Mouse (Mus musculus) ES-E14 (cell line): ENCODE results near the gene B230104I21Rik.

Experiments used
- MAFK ChIP-seq: IDR thresholded peaks from 2 replicates; pipeline ENCODE4 v1.6.1; 2014; ENCODE audit warnings: mild to moderate bottlenecking, low read depth, low read length, inconsistent platforms; ENCODE audit not compliant: insufficient read depth
- ZC3H11A ChIP-seq: IDR thresholded peaks from 2 replicates; pipeline ENCODE4 v1.6.1; 2012; ENCODE audit warnings: low read depth, mild to moderate bottlenecking, inconsistent platforms, low read length, borderline replicate concordance

DNA sequence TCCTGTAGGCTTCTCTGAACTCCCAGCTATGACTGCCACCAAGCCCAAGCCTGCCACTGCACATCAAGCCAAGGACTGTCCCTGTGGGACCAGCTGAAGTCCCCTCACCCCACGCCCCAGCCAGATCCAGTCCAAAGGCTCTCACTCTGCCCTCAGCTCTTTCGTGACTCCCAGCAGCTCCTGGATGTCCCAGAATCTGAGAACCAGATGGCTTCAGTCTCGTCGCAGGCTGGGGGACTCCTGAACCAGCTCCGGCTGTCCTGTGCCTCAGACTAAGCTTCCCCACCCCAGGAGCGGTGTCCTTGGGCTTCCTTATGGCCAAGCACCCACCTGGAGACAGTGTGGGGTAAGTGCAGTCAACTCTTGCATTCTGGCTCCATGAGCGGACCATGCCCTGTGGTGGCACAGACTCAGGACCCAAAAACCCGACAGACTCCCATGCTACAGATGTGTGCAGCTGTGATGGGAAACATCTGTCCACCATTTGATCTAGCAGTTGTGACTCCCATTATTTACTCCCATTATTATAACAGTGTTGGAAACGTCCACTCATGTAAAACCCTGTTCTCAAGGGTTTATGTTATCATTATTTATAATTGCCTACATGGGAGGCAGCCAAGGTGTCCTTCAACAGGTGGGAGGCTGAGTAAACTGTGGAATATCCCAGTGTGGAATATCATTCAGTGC, 25.2 kb upstream of the B230104I21Rik start:
- TF ChIP-seq MAFK (no peak), ZC3H11A (no peak)
